Mouse (Mus musculus) intestine, embryonic 15.5 days (tissue): ENCODE data around the gene Rab22a. TPM values are rescaled to one million over a fixed set of nuclear protein-coding genes. Genes with fewer than 3 reads are reported as not detected.

Experiments
- polyA plus RNA-seq: library from polyadenylated mRNA; unstranded; fragments of >200 nt; fragmentation: Nextera tagmentation; extraction: Ambion mirVana; gene quantifications from 2 replicates; pipeline ENCODE4 v1.2.1, GENCODE M21; 2015

Rab22a gene
- polyA plus RNA-seq, 1 experiment from 2014 or later = 33.6 TPM

Other genes with a start within 250 kb of the Rab22a start
- gene 1700021F07Rik, start 137.2 kb upstream of the Rab22a start, polyA plus RNA-seq = not detected in 2 replicates
- gene Ankrd60, start 81.4 kb upstream of the Rab22a start, polyA plus RNA-seq = not detected in 2 replicates
- gene 1700010B08Rik, start 59.7 kb downstream of the Rab22a start, polyA plus RNA-seq = not detected in 2 replicates
- gene Vapb, start 77.8 kb downstream of the Rab22a start, polyA plus RNA-seq = 13.3 and 14.5 TPM in 2 replicates